Mouse (Mus musculus): ENCODE measurements at regions not wholly inside any gene's neighbourhood (a gene's known extent, or its start where the extent isn't known, plus 50 kb on each side); places are given as distances from the start of the nearest gene placed in this dataset.

DNA sequence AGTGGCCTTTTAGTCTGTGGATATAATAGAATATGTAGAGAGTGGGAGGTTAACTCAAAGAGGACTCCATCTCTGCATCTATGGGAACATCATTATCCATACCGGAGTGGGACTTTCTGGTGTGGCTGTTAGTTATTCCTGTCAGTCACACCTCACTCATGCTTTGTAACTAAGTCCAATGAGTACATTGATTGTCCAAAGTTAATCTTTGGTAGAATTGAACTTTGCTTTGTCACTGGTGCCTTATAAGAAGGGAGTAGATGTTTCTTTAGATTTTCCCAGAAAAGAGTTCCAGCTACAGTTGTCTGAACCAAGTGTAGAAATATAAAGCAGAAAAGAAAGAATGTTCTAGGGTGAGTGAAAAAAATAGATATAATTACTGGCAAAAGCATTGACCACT, 221.3 kb downstream of the Gm10295 start:
- no peak overlapping the region for H3K9ac ChIP-seq (replicated peaks; ENCODE audit: low read depth, low read length)
- H3K4me2 ChIP-seq (ENCODE audit: low read depth, low read length), result no peak overlapping the region
- DNase-seq (ENCODE audit: low spot score), result no peak
- ATAC-seq (ENCODE audit: insufficient read depth, low read depth), result no peak
- no peak overlapping the region for H3K4me3 ChIP-seq (ENCODE audit: low read depth, low read length)
- no peak overlapping the region for H3K27ac ChIP-seq (ENCODE audit: low read depth)
- WGBS, result 97% methylated on average over 1 of the region's 1 CpGs
- no peaks in the 10 kb centered on the region for H3K9me3 ChIP-seq (replicated peaks; ENCODE audit: control insufficient read depth, low read length)
- no peaks in the 10 kb centered on the region for H3K4me1 ChIP-seq (ENCODE audit: control insufficient read depth, insufficient read depth)
- TF ChIP-seq EP300 (IDR thresholded peaks at IDR 0.05; ENCODE audit: low read depth), result no peak
- TF ChIP-seq CTCF (IDR thresholded peaks at IDR 0.05; ENCODE audit: low read depth), result no peak
- no peaks in the 10 kb centered on the region for H3K27me3 ChIP-seq (ENCODE audit: control insufficient read depth, insufficient read depth, low read length)
- H3K36me3 ChIP-seq (replicated peaks; ENCODE audit: control insufficient read depth, insufficient read depth, low read length), result no peaks in the 10 kb centered on the region

DNA sequence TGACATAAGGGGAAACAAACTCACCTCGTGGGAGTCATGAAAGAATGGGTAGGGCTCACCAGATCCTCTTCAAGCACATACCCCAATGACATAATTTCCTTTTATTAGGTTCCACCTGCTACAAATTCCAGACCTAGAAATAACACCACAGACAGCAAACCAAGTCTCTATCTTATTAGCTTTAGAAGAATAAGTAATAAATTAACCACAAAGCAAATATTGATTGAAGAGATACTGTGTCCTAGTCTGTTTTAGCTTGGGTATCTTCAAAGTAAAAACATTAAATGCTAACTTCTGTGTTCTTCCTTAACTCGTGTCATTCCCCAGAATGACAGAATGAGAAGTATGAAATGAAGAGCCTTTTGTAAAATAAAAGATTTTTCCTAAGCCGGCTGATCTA, 222.4 kb downstream of the Gm10295 start:
- H3K36me3 ChIP-seq (replicated peaks; ENCODE audit: control insufficient read depth, insufficient read depth, low read length), result no peaks in the 10 kb centered on the region
- H3K9me3 ChIP-seq (replicated peaks; ENCODE audit: control insufficient read depth, low read length), result no peaks in the 10 kb centered on the region
- DNase-seq (ENCODE audit: low spot score), result no peak
- H3K9ac ChIP-seq (replicated peaks; ENCODE audit: low read depth, low read length), result no peak overlapping the region
- H3K27ac ChIP-seq (ENCODE audit: low read depth), result no peak overlapping the region
- no peaks in the 10 kb centered on the region for H3K4me1 ChIP-seq (ENCODE audit: control insufficient read depth, insufficient read depth)
- H3K4me2 ChIP-seq (ENCODE audit: low read depth, low read length), result no peak overlapping the region
- TF ChIP-seq EP300 (IDR thresholded peaks at IDR 0.05; ENCODE audit: low read depth) (no peak), CTCF (IDR thresholded peaks at IDR 0.05; ENCODE audit: low read depth) (no peak)
- 58% methylated on average over 3 of the region's 3 CpGs for WGBS
- H3K27me3 ChIP-seq (ENCODE audit: control insufficient read depth, insufficient read depth, low read length), result no peaks in the 10 kb centered on the region
- H3K4me3 ChIP-seq (ENCODE audit: low read depth, low read length), result no peak overlapping the region
- ATAC-seq (ENCODE audit: insufficient read depth, low read depth), result no peak

GRCm38 (mm10) chr7:71121453-71121852, 229.8 kb downstream of the Gm10295 start:
- no peak overlapping the region for H3K9ac ChIP-seq (replicated peaks; ENCODE audit: low read depth, low read length)
- no peak overlapping the region for H3K27ac ChIP-seq (ENCODE audit: low read depth)
- no peaks in the 10 kb centered on the region for H3K27me3 ChIP-seq (ENCODE audit: control insufficient read depth, insufficient read depth, low read length)
- H3K4me2 ChIP-seq (ENCODE audit: low read depth, low read length), result no peak overlapping the region
- no peaks in the 10 kb centered on the region for H3K9me3 ChIP-seq (replicated peaks; ENCODE audit: control insufficient read depth, low read length)
- DNase-seq (ENCODE audit: low spot score), result no peak
- no peaks in the 10 kb centered on the region for H3K36me3 ChIP-seq (replicated peaks; ENCODE audit: control insufficient read depth, insufficient read depth, low read length)
- no peak for ATAC-seq (ENCODE audit: insufficient read depth, low read depth)
- WGBS, result 38% methylated on average over 5 of the region's 5 CpGs
- H3K4me1 ChIP-seq (ENCODE audit: control insufficient read depth, insufficient read depth), result no peaks in the 10 kb centered on the region
- no peak overlapping the region for H3K4me3 ChIP-seq (ENCODE audit: low read depth, low read length)
- no peak for TF ChIP-seq EP300 (IDR thresholded peaks at IDR 0.05; ENCODE audit: low read depth)
- no peak for TF ChIP-seq CTCF (IDR thresholded peaks at IDR 0.05; ENCODE audit: low read depth)

- Histone ChIP-seq H3K4me2 (ENCODE audit: low read depth, low read length) (no peak overlapping the region), H3K9ac (replicated peaks; ENCODE audit: low read depth, low read length) (no peak overlapping the region), H3K36me3 (replicated peaks; ENCODE audit: control insufficient read depth, insufficient read depth, low read length) (no peaks in the 10 kb centered on the region), H3K4me3 (ENCODE audit: low read depth, low read length) (no peak overlapping the region), H3K27ac (ENCODE audit: low read depth) (no peak overlapping the region), H3K9me3 (replicated peaks; ENCODE audit: control insufficient read depth, low read length) (no peaks in the 10 kb centered on the region), H3K27me3 (ENCODE audit: control insufficient read depth, insufficient read depth, low read length) (no peaks in the 10 kb centered on the region), H3K4me1 (ENCODE audit: control insufficient read depth, insufficient read depth) (no peaks in the 10 kb centered on the region)
- ATAC-seq (ENCODE audit: insufficient read depth, low read depth) (no peak), DNase-seq (ENCODE audit: low spot score) (no peak)
- no peak for TF ChIP-seq EP300 (IDR thresholded peaks at IDR 0.05; ENCODE audit: low read depth)
- WGBS, result 80% methylated on average over 4 of the region's 4 CpGs
These were observed 230.3 kb downstream of the Gm10295 start for GRCm38 (mm10) chr7:71120975-71121374.

DNA sequence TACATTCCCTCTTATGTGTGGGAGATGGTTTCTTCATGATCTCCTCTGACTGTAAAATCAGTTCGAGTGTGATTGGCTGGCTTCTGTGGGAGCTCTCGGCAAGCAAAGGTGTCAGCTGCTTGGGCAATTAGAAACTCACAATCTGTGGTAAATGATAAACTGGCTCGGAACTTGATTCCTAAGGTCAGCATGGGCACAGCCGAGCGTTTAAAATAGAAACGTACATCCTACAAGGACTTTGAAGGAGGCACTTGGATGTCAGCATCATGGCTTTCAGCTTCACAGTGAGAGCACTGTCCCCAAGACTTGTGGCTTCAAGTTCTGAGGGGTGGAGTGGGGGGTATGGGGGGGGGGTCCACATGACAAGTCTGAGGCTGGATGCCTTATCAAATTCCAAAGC, 231.3 kb downstream of the Gm10295 start:
- no peaks in the 10 kb centered on the region for H3K27me3 ChIP-seq (ENCODE audit: control insufficient read depth, insufficient read depth, low read length)
- H3K9me3 ChIP-seq (replicated peaks; ENCODE audit: control insufficient read depth, low read length), result no peaks in the 10 kb centered on the region
- no peaks in the 10 kb centered on the region for H3K36me3 ChIP-seq (replicated peaks; ENCODE audit: control insufficient read depth, insufficient read depth, low read length)
- no peak for DNase-seq (ENCODE audit: low spot score)
- H3K4me2 ChIP-seq (ENCODE audit: low read depth, low read length), result no peak overlapping the region
- no peak overlapping the region for H3K9ac ChIP-seq (replicated peaks; ENCODE audit: low read depth, low read length)
- H3K4me3 ChIP-seq (ENCODE audit: low read depth, low read length), result no peak overlapping the region
- TF ChIP-seq EP300 (IDR thresholded peaks at IDR 0.05; ENCODE audit: low read depth) (no peak), CTCF (IDR thresholded peaks at IDR 0.05; ENCODE audit: low read depth) (no peak)
- no peak overlapping the region for H3K27ac ChIP-seq (ENCODE audit: low read depth)
- 22% methylated on average over 6 of the region's 6 CpGs for WGBS
- ATAC-seq (ENCODE audit: insufficient read depth, low read depth), result no peak
- H3K4me1 ChIP-seq (ENCODE audit: control insufficient read depth, insufficient read depth), result no peaks in the 10 kb centered on the region

- H3K27ac ChIP-seq (ENCODE audit: low read depth), result no peak overlapping the region
- WGBS, result 84% methylated on average over 6 of the region's 6 CpGs
- no peaks in the 10 kb centered on the region for H3K27me3 ChIP-seq (ENCODE audit: control insufficient read depth, insufficient read depth, low read length)
- H3K36me3 ChIP-seq (replicated peaks; ENCODE audit: control insufficient read depth, insufficient read depth, low read length), result no peaks in the 10 kb centered on the region
- no peak for TF ChIP-seq EP300 (IDR thresholded peaks at IDR 0.05; ENCODE audit: low read depth)
- TF ChIP-seq CTCF (IDR thresholded peaks at IDR 0.05; ENCODE audit: low read depth), result no peak
- H3K4me3 ChIP-seq (ENCODE audit: low read depth, low read length), result no peak overlapping the region
- no peak overlapping the region for H3K4me2 ChIP-seq (ENCODE audit: low read depth, low read length)
- H3K4me1 ChIP-seq (ENCODE audit: control insufficient read depth, insufficient read depth), result no peaks in the 10 kb centered on the region
- ATAC-seq (ENCODE audit: insufficient read depth, low read depth), result no peak
- H3K9me3 ChIP-seq (replicated peaks; ENCODE audit: control insufficient read depth, low read length), result no peaks in the 10 kb centered on the region
- no peak for DNase-seq (ENCODE audit: low spot score)
- H3K9ac ChIP-seq (replicated peaks; ENCODE audit: low read depth, low read length), result no peak overlapping the region
These were observed 244.2 kb downstream of the Gm10295 start for GRCm38 (mm10) chr7:71107101-71107500.

Measured in heart, postnatal 0 days (tissue).